Mouse (Mus musculus) embryonic facial prominence, embryonic 15.5 days (tissue): ENCODE data around the gene Gm32742. TPM values are rescaled to one million over a fixed set of nuclear protein-coding genes. Genes with fewer than 3 reads are reported as not detected.
A peak's percentile ranks its signal among the peaks of the same experiment; 100 is the strongest.

ENCODE experiments used
- ATAC-seq: fragments of 200-750 bp; cut with Nextera tagmentation; 2 replicates; pipeline ENCODE4 v1.8.0; 2017; ENCODE audit warnings: low read depth, moderate TSS enrichment; ENCODE audit not compliant: insufficient number of reproducible peaks, low FRiP score, low TSS enrichment
- H3K27ac ChIP-seq: fragments of 300-500 bp; sonication (generic); replicated peaks from 2 replicates; pipeline ENCODE4 v1.5.1; 2015; ENCODE audit warnings: mild to moderate bottlenecking, inconsistent platforms
- H3K27me3 ChIP-seq: fragments of 300-500 bp; sonication (generic); 2 replicates; pipeline ENCODE4 v1.6.1; 2015; ENCODE audit warnings: inconsistent platforms
- H3K36me3 ChIP-seq: fragments of 300-500 bp; sonication (generic); 2 replicates; pipeline ENCODE4 v1.6.1; 2015; ENCODE audit warnings: mild to moderate bottlenecking, inconsistent platforms
- H3K4me1 ChIP-seq: fragments of 300-500 bp; sonication (generic); 2 replicates; pipeline ENCODE4 v1.6.1; 2015; ENCODE audit warnings: inconsistent platforms
- H3K4me2 ChIP-seq: fragments of 300-500 bp; sonication (generic); replicated peaks from 2 replicates; pipeline ENCODE4 v1.6.1; 2015; ENCODE audit warnings: mild to moderate bottlenecking, inconsistent platforms
- H3K4me3 ChIP-seq: fragments of 300-500 bp; sonication (generic); replicated peaks from 2 replicates; pipeline ENCODE4 v1.5.1; 2015; ENCODE audit warnings: mild to moderate bottlenecking, inconsistent platforms
- H3K9ac ChIP-seq: fragments of 300-500 bp; sonication (generic); 2 replicates; pipeline ENCODE4 v1.6.1; 2015; ENCODE audit warnings: inconsistent platforms
- H3K9me3 ChIP-seq: fragments of 300-500 bp; sonication (generic); replicated peaks from 2 replicates; pipeline ENCODE4 v1.6.1; 2016; ENCODE audit warnings: inconsistent platforms
- WGBS: fragments of 180-500 bp; shearing (Covaris S2); methylation state at CpG from one replicate; pipeline ENCODE4 v1.1.7; 2015; 5-methylcytosine and 5-hydroxymethylcytosine counted together
- polyA plus RNA-seq: library from polyadenylated mRNA; unstranded; fragments of >200 nt; fragmentation: Nextera tagmentation; extraction: Ambion mirVana; gene quantifications from 2 replicates; pipeline ENCODE4 v1.2.1, GENCODE M21; 2015

Gm32742 gene
- polyA plus RNA-seq, 1 experiment from 2014 or later: 0.27 TPM

DNA sequence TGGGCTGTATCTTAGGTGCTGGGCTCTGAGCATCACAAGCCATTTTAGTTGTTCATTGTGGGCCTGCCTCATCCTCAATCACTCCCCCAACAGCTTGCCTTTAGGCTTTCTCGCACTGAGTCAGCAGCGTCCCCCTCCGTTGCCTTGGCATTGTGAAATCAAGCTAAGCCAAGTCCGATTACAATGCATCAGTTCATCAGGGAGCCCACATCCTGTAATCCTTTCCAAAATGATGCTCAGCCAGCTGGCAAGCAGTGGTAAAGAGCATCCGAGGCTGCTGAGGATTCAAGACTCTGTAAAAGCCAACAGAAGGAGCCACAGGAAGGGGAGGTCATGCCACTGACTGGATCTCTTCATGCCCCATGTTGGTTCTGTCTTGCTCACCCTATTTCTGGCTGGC, 15.3 kb upstream of the Gm32742 start:
- WGBS: 52% methylated on average over 5 of the region's 5 CpGs
- Histone ChIP-seq H3K27me3 (no peaks in the 10 kb centered on the region), H3K9me3 (no peaks in the 10 kb centered on the region), H3K36me3 (no peaks in the 10 kb centered on the region), H3K27ac (no peak overlapping the region), H3K4me2 (no peak overlapping the region), H3K9ac (no peak overlapping the region), H3K4me1 (no peaks in the 10 kb centered on the region), H3K4me3 (no peak overlapping the region)
- no peak for ATAC-seq

DNA sequence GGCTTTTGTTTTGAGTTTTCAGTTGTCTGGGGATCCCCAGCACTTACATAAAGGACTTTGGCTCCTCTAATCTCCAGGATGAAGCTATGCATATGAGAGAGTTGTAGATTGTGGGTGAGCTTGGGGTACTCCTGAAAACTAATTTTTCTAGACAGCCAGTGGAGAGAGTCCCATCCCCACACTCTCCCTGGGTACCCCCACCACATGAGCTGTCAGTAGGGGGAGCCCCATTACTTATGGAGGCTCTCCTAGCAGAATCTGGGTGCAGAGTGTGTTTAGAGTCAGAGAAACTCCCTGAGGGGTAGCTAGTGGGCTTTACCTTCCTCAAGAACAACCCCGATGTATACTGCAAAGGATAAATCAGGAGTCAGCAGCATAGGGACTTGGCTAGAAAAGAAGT, 13.0 kb upstream of the Gm32742 start:
- Histone ChIP-seq H3K9ac (no peak overlapping the region), H3K4me1 (no peaks in the 10 kb centered on the region), H3K36me3 (no peaks in the 10 kb centered on the region), H3K9me3 (no peaks in the 10 kb centered on the region), H3K27ac (no peak overlapping the region), H3K4me2 (no peak overlapping the region), H3K4me3 (no peak overlapping the region), H3K27me3 (no peaks in the 10 kb centered on the region)
- no peak for ATAC-seq
- 89% methylated on average over 1 of the region's 1 CpGs for WGBS

- Histone ChIP-seq H3K9me3 (no peaks in the 10 kb centered on the region), H3K9ac (no peak overlapping the region), H3K4me3 (no peak overlapping the region), H3K36me3 (no peaks in the 10 kb centered on the region), H3K4me1 (no peaks in the 10 kb centered on the region), H3K4me2 (no peak overlapping the region), H3K27me3 (no peaks in the 10 kb centered on the region), H3K27ac (no peak overlapping the region)
- WGBS: 83% methylated on average over 1 of the region's 1 CpGs
- no peak for ATAC-seq
These were observed 10.4 kb upstream of the Gm32742 start for GRCm38 (mm10) chr9:51175722-51176121.

- H3K36me3 ChIP-seq: no peaks in the 10 kb centered on the region
- no peaks in the 10 kb centered on the region for H3K9me3 ChIP-seq
- no peak overlapping the region for H3K27ac ChIP-seq
- no peak overlapping the region for H3K4me2 ChIP-seq
- no peak overlapping the region for H3K4me3 ChIP-seq
- WGBS: 46% methylated on average over 8 of the region's 8 CpGs
- H3K9ac ChIP-seq: no peak overlapping the region
- H3K27me3 ChIP-seq: no peaks in the 10 kb centered on the region
- no peak for ATAC-seq
- no peaks in the 10 kb centered on the region for H3K4me1 ChIP-seq
These were observed 9.7 kb upstream of the Gm32742 start for GRCm38 (mm10) chr9:51174890-51175464.

GRCm38 (mm10) chr9:51170298-51170697, 5.0 kb upstream of the Gm32742 start:
- Histone ChIP-seq H3K4me3 (no peak overlapping the region), H3K9ac (no peak overlapping the region), H3K27me3 (no peaks in the 10 kb centered on the region), H3K9me3 (no peaks in the 10 kb centered on the region), H3K4me1 (peaks cover 10% of the 10 kb centered on the region), H3K27ac (no peak overlapping the region), H3K4me2 (no peak overlapping the region), H3K36me3 (no peaks in the 10 kb centered on the region)
- 57% methylated on average over 6 of the region's 6 CpGs for WGBS
- ATAC-seq: no peak

- no peak overlapping the region for H3K27ac ChIP-seq
- H3K36me3 ChIP-seq: no peaks in the 10 kb centered on the region
- no peaks in the 10 kb centered on the region for H3K9me3 ChIP-seq
- H3K27me3 ChIP-seq: no peaks in the 10 kb centered on the region
- 0 out of 2 replicates have a peak, but pooled peaks have one; percentile 10 for ATAC-seq
- H3K9ac ChIP-seq: no peak overlapping the region
- no peak overlapping the region for H3K4me2 ChIP-seq
- peaks cover 10% of the 10 kb centered on the region for H3K4me1 ChIP-seq
- WGBS: 84% methylated on average over 7 of the region's 7 CpGs
- no peak overlapping the region for H3K4me3 ChIP-seq
These were observed 3.8 kb upstream of the Gm32742 start for GRCm38 (mm10) chr9:51169133-51169532.

GRCm38 (mm10) chr9:51168698-51169097, 3.4 kb upstream of the Gm32742 start:
- no peak overlapping the region for H3K4me2 ChIP-seq
- WGBS: 43% methylated on average over 5 of the region's 5 CpGs
- no peak overlapping the region for H3K4me3 ChIP-seq
- H3K9ac ChIP-seq: no peak overlapping the region
- no peak overlapping the region; the same call in 1 of the 2 replicates for H3K27ac ChIP-seq
- ATAC-seq: no peak
- H3K4me1 ChIP-seq: peaks cover 10% of the 10 kb centered on the region
- H3K36me3 ChIP-seq: no peaks in the 10 kb centered on the region
- H3K9me3 ChIP-seq: no peaks in the 10 kb centered on the region
- no peaks in the 10 kb centered on the region for H3K27me3 ChIP-seq

GRCm38 (mm10) chr9:51167954-51168353, 2.6 kb upstream of the Gm32742 start:
- no peak for ATAC-seq
- Histone ChIP-seq H3K4me1 (peaks cover 10% of the 10 kb centered on the region), H3K27ac (no peak overlapping the region; the same call in 1 of the 2 replicates), H3K36me3 (no peaks in the 10 kb centered on the region), H3K4me2 (no peak overlapping the region), H3K9me3 (no peaks in the 10 kb centered on the region), H3K9ac (no peak overlapping the region), H3K27me3 (no peaks in the 10 kb centered on the region), H3K4me3 (no peak overlapping the region)
- 47% methylated on average over 11 of the region's 11 CpGs for WGBS

DNA sequence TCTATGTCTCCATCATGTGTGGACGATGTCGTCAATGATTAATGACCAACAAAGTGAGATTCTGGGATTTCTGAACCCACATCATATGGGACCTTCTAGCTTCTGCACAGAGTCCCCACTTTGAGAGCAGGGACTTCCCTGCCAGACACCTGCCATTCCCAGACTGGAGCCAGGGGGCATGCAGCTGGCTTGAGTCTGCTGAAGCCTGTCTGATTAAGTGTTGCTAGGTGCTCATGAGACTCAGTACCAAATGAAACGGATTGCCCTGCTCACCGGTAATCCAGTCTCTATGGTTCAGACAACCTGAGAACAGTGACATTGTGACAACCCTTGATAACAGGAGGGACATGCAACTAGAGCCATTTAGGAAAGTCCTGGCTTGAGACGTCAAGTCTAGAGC, 1.3 kb downstream of the Gm32742 start:
- 75% methylated on average over 5 of the region's 5 CpGs for WGBS
- H3K27ac ChIP-seq: no peak overlapping the region

DNA sequence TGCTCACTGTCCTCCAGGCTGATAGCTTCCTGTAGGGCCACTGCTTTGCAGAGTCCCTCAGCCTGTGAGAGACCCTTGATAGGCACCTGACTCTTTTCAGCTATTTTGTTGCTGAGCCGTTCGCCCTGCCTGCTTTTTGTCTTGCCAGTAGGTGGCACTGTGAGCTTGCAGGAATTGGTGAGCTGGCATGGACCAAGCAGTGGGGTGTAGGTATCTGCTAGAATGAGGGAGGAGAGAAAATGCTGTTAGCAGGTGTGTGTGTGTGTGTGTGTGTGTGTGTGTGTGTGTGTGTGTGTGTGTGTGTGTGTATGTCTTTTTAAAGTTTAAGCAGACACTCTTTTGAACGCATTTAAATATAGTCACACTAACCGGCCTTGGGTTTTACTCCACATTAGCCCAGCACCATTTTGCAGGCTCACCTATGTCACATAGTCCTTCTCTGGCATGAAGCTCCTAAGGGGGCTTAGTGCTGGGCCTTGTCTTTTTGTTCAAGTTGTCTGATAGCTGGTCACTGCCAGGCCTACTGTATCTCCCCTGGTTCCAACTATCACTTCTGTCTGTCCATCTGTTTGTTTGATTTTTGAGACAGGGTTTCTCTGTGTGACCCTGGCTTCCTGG, 3.4 kb downstream of the Gm32742 start:
- WGBS: 25% methylated on average over 4 of the region's 4 CpGs
- Histone ChIP-seq H3K4me2 (no peak overlapping the region), H3K27me3 (peaks cover 26% of the 10 kb centered on the region), H3K36me3 (no peaks in the 10 kb centered on the region), H3K27ac (no peak overlapping the region), H3K9me3 (no peaks in the 10 kb centered on the region), H3K9ac (no peak overlapping the region), H3K4me3 (no peak overlapping the region), H3K4me1 (no peaks in the 10 kb centered on the region)
- no peak for ATAC-seq

More for the DNA sequence above, 1.3 kb downstream of the Gm32742 start:
- no peak for ATAC-seq
- no peak overlapping the region for H3K4me3 ChIP-seq
- H3K36me3 ChIP-seq: no peaks in the 10 kb centered on the region
- H3K4me1 ChIP-seq: peaks cover 10% of the 10 kb centered on the region
- no peak overlapping the region for H3K9ac ChIP-seq
- peaks cover 24% of the 10 kb centered on the region for H3K27me3 ChIP-seq
- H3K9me3 ChIP-seq: no peaks in the 10 kb centered on the region
- no peak overlapping the region for H3K4me2 ChIP-seq

DNA sequence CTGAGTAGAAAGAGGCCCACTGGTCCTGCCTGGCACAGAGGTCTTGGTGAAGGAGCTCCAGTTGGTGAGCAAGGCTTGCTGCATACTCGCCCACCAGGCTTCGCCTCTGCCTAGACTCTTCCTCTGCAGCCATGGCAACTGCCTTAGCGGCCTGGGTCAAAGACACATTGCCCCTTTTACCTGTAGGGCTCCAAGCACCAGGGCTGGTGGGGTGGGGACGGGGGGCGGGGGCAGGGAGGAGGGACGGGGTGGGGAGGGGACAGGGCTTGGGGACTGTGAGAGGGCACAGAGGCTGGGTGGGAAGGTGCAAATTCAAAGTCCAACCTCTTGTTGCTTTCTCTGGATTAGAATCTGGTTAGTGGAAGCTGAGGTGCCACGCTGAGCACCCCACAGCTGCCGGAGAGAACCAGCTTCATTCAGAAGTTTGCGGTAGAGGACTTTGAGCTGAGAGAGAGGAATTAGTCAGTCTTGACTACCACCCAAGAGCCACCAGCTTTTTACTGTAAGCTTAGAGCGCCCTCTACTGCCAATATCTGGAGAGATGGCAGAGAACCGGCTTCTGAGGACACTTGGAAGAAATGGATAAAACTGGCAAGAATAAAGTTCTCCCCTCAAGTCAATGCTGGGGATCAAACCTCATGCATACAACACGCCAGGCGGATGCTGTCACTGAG, 13.1 kb downstream of the Gm32742 start:
- H3K4me2 ChIP-seq: peak overlapping the region; percentile 34; the same call in 1 of the 2 replicates
- H3K27me3 ChIP-seq: no peaks in the 10 kb centered on the region
- H3K36me3 ChIP-seq: no peaks in the 10 kb centered on the region
- no peaks in the 10 kb centered on the region for H3K9me3 ChIP-seq
- H3K4me3 ChIP-seq: no peak overlapping the region
- H3K9ac ChIP-seq: no peak overlapping the region
- 18% methylated on average over 12 of the region's 13 CpGs for WGBS
- H3K27ac ChIP-seq: no peak overlapping the region
- ATAC-seq: peak; percentile 22; the same call in 1 of the 2 replicates
- H3K4me1 ChIP-seq: peaks cover 6% of the 10 kb centered on the region
